ENCODE assay signal across 19 mouse cellular contexts in the genomic region with DNA sequence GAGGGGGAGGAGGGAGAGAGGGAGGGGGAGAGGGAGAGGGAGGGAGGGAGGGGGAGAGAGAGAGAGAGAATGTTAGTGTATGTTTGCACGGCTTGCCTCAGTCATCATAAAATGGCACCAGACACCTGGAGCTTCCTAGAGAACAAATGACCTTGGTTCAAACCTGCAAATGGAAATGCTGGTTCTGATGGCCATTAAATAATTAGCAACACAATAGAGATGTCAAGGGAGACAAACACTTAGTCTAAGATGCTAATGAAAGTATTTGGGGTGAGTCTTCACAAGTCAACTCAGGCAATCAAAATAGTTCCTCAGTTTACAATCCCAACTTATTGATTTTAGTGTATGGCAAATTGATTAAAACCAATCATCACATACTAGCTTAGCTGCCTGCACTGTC.
DNase-seq lines count a peak whose midpoint lies in the region; TF ChIP-seq lines count a peak whose summit lies in the region.
"Had no signal": no experiment of that assay in that cellular context is flagged by ENCODE, and none has a peak within 500 bp of the region (broad histone marks: within the 10 kb centered on the region; RNA-seq: fewer than 3 reads in every experiment).

No protein-coding gene starts in this region.

- no peak overlapping the region for H3K4me3 ChIP-seq in ES-E14 (ENCODE audit: insufficient read depth in 1 of 2, low read depth in 1 of 2, low read length in 2 of 2, poor library complexity in 1 of 2, severe bottlenecking in 1 of 2)
- H3K4me3 ChIP-seq: embryonic facial prominence, embryonic 13.5 days; embryonic facial prominence, embryonic 15.5 days; erythroblast, embryonic 14.5 days; forebrain, embryonic 10.5 days; forebrain, embryonic 12.5 days had no signal

- H3K4me1 ChIP-seq in ES-E14 (ENCODE audit: control insufficient read depth in 2 of 2, insufficient read depth in 2 of 2, low read length in 2 of 2, poor library complexity in 1 of 2) = no peaks in the 10 kb centered on the region; a peak in 1 of 4 replicates
- H3K4me1 ChIP-seq: embryonic facial prominence, embryonic 13.5 days; embryonic facial prominence, embryonic 15.5 days; forebrain, embryonic 10.5 days; forebrain, embryonic 12.5 days had no signal

- in situ Hi-C loops in ES-E14 (cut with MboI; ENCODE audit: low sequenced_read_pairs in 2 of 2, unreplicated experiment in 2 of 2) = no loop called here

- H3K9ac ChIP-seq in ES-E14 (ENCODE audit: insufficient read depth, low read depth, low read length, poor library complexity, severe bottlenecking) = no peak overlapping the region
- H3K9ac ChIP-seq: embryonic facial prominence, embryonic 13.5 days; embryonic facial prominence, embryonic 15.5 days; forebrain, embryonic 12.5 days had no signal

- H3K36me3 ChIP-seq in ES-E14 (ENCODE audit: control insufficient read depth, insufficient read depth, low read length, poor library complexity, severe bottlenecking) = no peaks in the 10 kb centered on the region
- H3K36me3 ChIP-seq: embryonic facial prominence, embryonic 13.5 days; embryonic facial prominence, embryonic 15.5 days; forebrain, embryonic 10.5 days; forebrain, embryonic 12.5 days had no signal

- intact Hi-C loops in heart, postnatal 36 days (cut with DNase I) = no loop called here

- H3K9me3 ChIP-seq in ES-E14 (ENCODE audit: control insufficient read depth, insufficient read depth, low read depth, low read length) = no peaks in the 10 kb centered on the region
- H3K9me3 ChIP-seq: embryonic facial prominence, embryonic 13.5 days; embryonic facial prominence, embryonic 15.5 days; forebrain, embryonic 10.5 days; forebrain, embryonic 12.5 days had no signal

- DNase-seq in ES-E14 (ENCODE audit: low read depth, low spot score) (peak; percentile 25), WW6 (ENCODE audit: low read depth, low spot score) (peak; percentile 14)
- DNase-seq in heart, postnatal 36 days = no peak
- no peak for DNase-seq in spleen, postnatal 36 days (ENCODE audit: low spot score in 2 of 2)
- DNase-seq in adrenal gland, postnatal 25 days = no peak
- DNase-seq: adrenal gland, adult 8-10 months; adrenal gland, postnatal 14 days; cerebellum, adult 11 months; cerebellum, adult 18-20 months; cerebellum, adult 8-10 months; cerebellum, adult 9-11 months; cerebellum, postnatal 14 days; cerebellum, postnatal 36 days; embryo, embryonic 11 days had no signal

- H3K27ac ChIP-seq in ES-E14 (ENCODE audit: insufficient read depth, low read depth, low read length, poor library complexity, severe bottlenecking) = no peak overlapping the region
- H3K27ac ChIP-seq: embryonic facial prominence, embryonic 13.5 days; embryonic facial prominence, embryonic 15.5 days; forebrain, embryonic 10.5 days; forebrain, embryonic 12.5 days had no signal

TF ChIP-seq in ES-E14, 5 proteins besides CTCF, POLR2A, EP300 and RAD21:
- no peak for TF ChIP-seq HCFC1 (IDR thresholded peaks at IDR 0.05; ENCODE audit: borderline replicate concordance, insufficient read depth, low read length)
- TF ChIP-seq MAFK (IDR thresholded peaks at IDR 0.05; ENCODE audit: insufficient read depth, low read depth, low read length) = 0 out of 2 replicates have a peak, but pooled peaks have one; percentile 2
- no peak for TF ChIP-seq ZC3H11A (IDR thresholded peaks at IDR 0.05; ENCODE audit: borderline replicate concordance, low read depth, low read length)
- TF ChIP-seq CHD2 (IDR thresholded peaks at IDR 0.05; ENCODE audit: low read depth, low read length) = 0 out of 2 replicates have a peak, but pooled peaks have one; percentile 22

Comparison
In these comparisons a context has a peak if more than half of its experiments do, and no peak if none do; other contexts are left out.
1. DNase-seq: peak in ES-E14 (single experiment) and WW6 (single experiment); none in heart, postnatal 36 days (0 of 2), spleen, postnatal 36 days (0 of 2) and adrenal gland, postnatal 25 days (single experiment).